Mouse (Mus musculus): ENCODE data around the gene Adap1.

The Adap1 gene

GRCm38 (mm10) chr5:139252081-139252909, 73.1 kb downstream of the Adap1 start, which contains the start of gene Get4:
Gene Get4 (plus strand): TSS chr5:139252324.
- peak; percentile 100 for DNase-seq (ENCODE audit: low spot score)

- DNase-seq (ENCODE audit: low spot score) = no peak
Observed at GRCm38 (mm10) chr5:139251736-139252080, 73.7 kb downstream of the Adap1 start.

- no peak for DNase-seq (ENCODE audit: low spot score)
Observed at GRCm38 (mm10) chr5:139251279-139251678, 74.1 kb downstream of the Adap1 start.

GRCm38 (mm10) chr5:139248846-139249245, 76.6 kb downstream of the Adap1 start:
- no peak for DNase-seq (ENCODE audit: low spot score)

- DNase-seq (ENCODE audit: low spot score) = no peak
Observed at GRCm38 (mm10) chr5:139247767-139248166, 77.7 kb downstream of the Adap1 start.

GRCm38 (mm10) chr5:139243384-139243783, 82.0 kb downstream of the Adap1 start:
- DNase-seq (ENCODE audit: low spot score) = no peak

- DNase-seq (ENCODE audit: low spot score) = no peak
Observed at GRCm38 (mm10) chr5:139241022-139241761, 84.2 kb downstream of the Adap1 start.

GRCm38 (mm10) chr5:139237436-139237835, 88.0 kb downstream of the Adap1 start:
- no peak for DNase-seq (ENCODE audit: low spot score)

- DNase-seq (ENCODE audit: low spot score) = no peak
Observed at GRCm38 (mm10) chr5:139234423-139234822, 91.0 kb downstream of the Adap1 start.

GRCm38 (mm10) chr5:139232083-139232482, 93.3 kb downstream of the Adap1 start:
- no peak for DNase-seq (ENCODE audit: low spot score)

- DNase-seq (ENCODE audit: low spot score) = no peak
Observed at GRCm38 (mm10) chr5:139229716-139230115, 95.7 kb downstream of the Adap1 start.

- DNase-seq (ENCODE audit: low spot score) = no peak
Observed at GRCm38 (mm10) chr5:139228318-139228717, 97.1 kb downstream of the Adap1 start.

- no peak for DNase-seq (ENCODE audit: low spot score)
Observed at GRCm38 (mm10) chr5:139227645-139228044, 97.8 kb downstream of the Adap1 start.

- DNase-seq (ENCODE audit: low spot score) = no peak
Observed at GRCm38 (mm10) chr5:139227236-139227635, 98.2 kb downstream of the Adap1 start.

- DNase-seq (ENCODE audit: low spot score) = no peak
Observed at GRCm38 (mm10) chr5:139223331-139223730, 102.1 kb downstream of the Adap1 start.
